Mouse (Mus musculus) midbrain, embryonic 11.5 days (tissue): Measurements from ENCODE around the gene Prmt3. TPM values are rescaled to one million over a fixed set of nuclear protein-coding genes. Genes with fewer than 3 reads are reported as not detected.

Source experiments
- ATAC-seq: fragments of 200-750 bp; cut with Nextera tagmentation; 2 replicates; pipeline ENCODE4 v1.8.0; 2017; ENCODE audit warnings: moderate TSS enrichment, moderate library complexity; ENCODE audit not compliant: low FRiP score
- DNase-seq: peaks from one replicate; pipeline ENCODE4 v3.0.0; 2015; ENCODE audit warnings: low spot score; ENCODE audit errors: missing footprints
- H3K27ac ChIP-seq: fragments of 300-500 bp; sonication (generic); 2 replicates; pipeline ENCODE4 v1.5.1; 2014; ENCODE audit warnings: low read depth, low read length
- H3K27me3 ChIP-seq: fragments of 300-500 bp; sonication (generic); 2 replicates; pipeline ENCODE4 v1.6.1; 2014; ENCODE audit warnings: mild to moderate bottlenecking, low read length, moderate library complexity, mixed read lengths; ENCODE audit not compliant: control insufficient read depth, insufficient read depth
- H3K36me3 ChIP-seq: fragments of 300-500 bp; sonication (generic); 2 replicates; pipeline ENCODE4 v1.6.1; 2014; ENCODE audit warnings: mild to moderate bottlenecking, low read length, moderate library complexity, mixed read lengths; ENCODE audit not compliant: control insufficient read depth, insufficient read depth
- H3K4me1 ChIP-seq: fragments of 300-500 bp; sonication (generic); 2 replicates; pipeline ENCODE4 v1.6.1; 2014; ENCODE audit warnings: low read length; ENCODE audit not compliant: control insufficient read depth, insufficient read depth
- H3K4me2 ChIP-seq: fragments of 300-500 bp; sonication (generic); 2 replicates; pipeline ENCODE4 v1.6.1; 2014; ENCODE audit warnings: mild to moderate bottlenecking, moderate library complexity
- H3K4me3 ChIP-seq: fragments of 300-500 bp; sonication (generic); 2 replicates; pipeline ENCODE4 v1.5.1; 2014; ENCODE audit warnings: low read depth, low read length
- H3K9ac ChIP-seq: fragments of 300-500 bp; sonication (generic); 2 replicates; pipeline ENCODE4 v1.6.1; 2014; ENCODE audit warnings: low read length
- H3K9me3 ChIP-seq: fragments of 300-500 bp; sonication (generic); 2 replicates; pipeline ENCODE4 v1.6.1; 2016; ENCODE audit warnings: low read length; ENCODE audit not compliant: control insufficient read depth
- WGBS: fragments of 180-500 bp; shearing (Covaris S2); extraction: QIAGEN DNeasy Blood & Tissue Kit; methylation state at CpG from one replicate; pipeline ENCODE4 v1.1.7; 2014; 5-methylcytosine and 5-hydroxymethylcytosine counted together
- polyA plus RNA-seq: library from polyadenylated mRNA; unstranded; fragments of >200 nt; fragmentation: Nextera tagmentation; extraction: Ambion mirVana; gene quantifications from 2 replicates; pipeline ENCODE4 v1.2.1, GENCODE M21; 2014

The Prmt3 gene
- polyA plus RNA-seq, 1 experiment from 2014 or later, result 82.0 TPM

- H3K4me1 ChIP-seq, result 0 out of 2 replicates have a peak, but pooled peaks cover under 1% of the 10 kb centered on the region
- no peak overlapping the region for H3K4me2 ChIP-seq
- 92% methylated on average over 2 of the region's 2 CpGs for WGBS
- ATAC-seq (no peak), DNase-seq (no peak)
- H3K9ac ChIP-seq, result no peak overlapping the region
- H3K27me3 ChIP-seq, result no peaks in the 10 kb centered on the region
- H3K9me3 ChIP-seq, result no peaks in the 10 kb centered on the region
- peaks cover 7% of the 10 kb centered on the region; the same call in 1 of the 2 replicates for H3K36me3 ChIP-seq
- H3K4me3 ChIP-seq, result no peak overlapping the region
- no peak overlapping the region for H3K27ac ChIP-seq
These were observed 46.4 kb downstream of the Prmt3 start for GRCm38 (mm10) chr7:49824581-49824980.

- Histone ChIP-seq H3K9me3 (no peaks in the 10 kb centered on the region), H3K27me3 (no peaks in the 10 kb centered on the region), H3K4me1 (no peaks in the 10 kb centered on the region), H3K36me3 (peaks cover 8% of the 10 kb centered on the region; the same call in 1 of the 2 replicates), H3K4me3 (no peak overlapping the region), H3K9ac (no peak overlapping the region), H3K27ac (no peak overlapping the region), H3K4me2 (no peak overlapping the region)
- DNase-seq (no peak), ATAC-seq (no peak)
- 95% methylated on average over 3 of the region's 3 CpGs for WGBS
These were observed 47.3 kb downstream of the Prmt3 start for GRCm38 (mm10) chr7:49825492-49825891.

- ATAC-seq (no peak), DNase-seq (no peak)
- no peak overlapping the region for H3K27ac ChIP-seq
- no peak overlapping the region for H3K4me2 ChIP-seq
- no peaks in the 10 kb centered on the region for H3K4me1 ChIP-seq
- H3K4me3 ChIP-seq, result no peak overlapping the region
- peaks cover 8% of the 10 kb centered on the region; the same call in 1 of the 2 replicates for H3K36me3 ChIP-seq
- no peak overlapping the region for H3K9ac ChIP-seq
- no peaks in the 10 kb centered on the region for H3K27me3 ChIP-seq
- no peaks in the 10 kb centered on the region for H3K9me3 ChIP-seq
- 91% methylated on average over 1 of the region's 1 CpGs for WGBS
These were observed 49.8 kb downstream of the Prmt3 start for GRCm38 (mm10) chr7:49827920-49828319.

- peak; percentile 86 for DNase-seq
- H3K4me1 ChIP-seq, result peaks cover 4% of the 10 kb centered on the region; the same call in 1 of the 2 replicates
- 51% methylated on average over 11 of the region's 11 CpGs for WGBS
- no peak overlapping the region; the same call in 1 of the 2 replicates for H3K27ac ChIP-seq
- peak; percentile 57 for ATAC-seq
- H3K36me3 ChIP-seq, result no peaks in the 10 kb centered on the region
- H3K9ac ChIP-seq, result no peak overlapping the region
- no peak overlapping the region for H3K4me3 ChIP-seq
- H3K4me2 ChIP-seq, result peak overlapping the region; percentile 9; the same call in 1 of the 2 replicates
- H3K9me3 ChIP-seq, result no peaks in the 10 kb centered on the region
- no peaks in the 10 kb centered on the region for H3K27me3 ChIP-seq
These were observed 64.5 kb downstream of the Prmt3 start for GRCm38 (mm10) chr7:49842366-49843282.

GRCm38 (mm10) chr7:49843304-49843933 lies 65.3 kb downstream of the Prmt3 start:
- ATAC-seq, result 0 out of 2 replicates have a peak, but pooled peaks have one; percentile 11
- Histone ChIP-seq H3K4me1 (peaks cover 4% of the 10 kb centered on the region; the same call in 1 of the 2 replicates), H3K27ac (no peak overlapping the region; the same call in 1 of the 2 replicates), H3K4me3 (no peak overlapping the region), H3K36me3 (no peaks in the 10 kb centered on the region), H3K4me2 (no peak overlapping the region), H3K9me3 (no peaks in the 10 kb centered on the region), H3K9ac (no peak overlapping the region), H3K27me3 (no peaks in the 10 kb centered on the region)
- DNase-seq, result no peak
- 84% methylated on average over 6 of the region's 6 CpGs for WGBS

- no peaks in the 10 kb centered on the region for H3K4me1 ChIP-seq
- ATAC-seq (no peak), DNase-seq (no peak)
- no peak overlapping the region for H3K4me3 ChIP-seq
- no peak overlapping the region for H3K27ac ChIP-seq
- H3K9me3 ChIP-seq, result no peaks in the 10 kb centered on the region
- no peaks in the 10 kb centered on the region for H3K27me3 ChIP-seq
- 87% methylated on average over 2 of the region's 2 CpGs for WGBS
- no peak overlapping the region for H3K4me2 ChIP-seq
- no peaks in the 10 kb centered on the region for H3K36me3 ChIP-seq
- H3K9ac ChIP-seq, result no peak overlapping the region
These were observed 69.8 kb downstream of the Prmt3 start for GRCm38 (mm10) chr7:49847939-49848338.

- no peaks in the 10 kb centered on the region for H3K4me1 ChIP-seq
- no peak overlapping the region for H3K4me2 ChIP-seq
- H3K27ac ChIP-seq, result no peak overlapping the region
- WGBS, result 88% methylated on average over 5 of the region's 5 CpGs
- no peaks in the 10 kb centered on the region for H3K27me3 ChIP-seq
- H3K36me3 ChIP-seq, result 0 out of 2 replicates have a peak, but pooled peaks cover 2% of the 10 kb centered on the region
- no peaks in the 10 kb centered on the region for H3K9me3 ChIP-seq
- DNase-seq (no peak), ATAC-seq (no peak)
- H3K9ac ChIP-seq, result no peak overlapping the region
- no peak overlapping the region for H3K4me3 ChIP-seq
These were observed 75.4 kb downstream of the Prmt3 start for GRCm38 (mm10) chr7:49853342-49854181.

- Histone ChIP-seq H3K9ac (no peak overlapping the region), H3K9me3 (no peaks in the 10 kb centered on the region), H3K4me3 (no peak overlapping the region), H3K4me1 (no peaks in the 10 kb centered on the region), H3K27ac (no peak overlapping the region), H3K4me2 (no peak overlapping the region), H3K36me3 (peaks cover 7% of the 10 kb centered on the region; the same call in 1 of the 2 replicates), H3K27me3 (no peaks in the 10 kb centered on the region)
- ATAC-seq, result no peak
- WGBS, result 88% methylated on average over 5 of the region's 5 CpGs
- no peak for DNase-seq
These were observed 79.2 kb downstream of the Prmt3 start for GRCm38 (mm10) chr7:49857347-49857746.
